Mouse (Mus musculus): ENCODE results near the gene Tgfbr3l.

The Tgfbr3l gene

GRCm38 (mm10) chr8:4247951-4248540 is at the start of gene Tgfbr3l:
Gene Tgfbr3l, plus strand, starts transcription at chr8:4248214.
- no peak for DNase-seq (ENCODE audit: low read depth)

DNA sequence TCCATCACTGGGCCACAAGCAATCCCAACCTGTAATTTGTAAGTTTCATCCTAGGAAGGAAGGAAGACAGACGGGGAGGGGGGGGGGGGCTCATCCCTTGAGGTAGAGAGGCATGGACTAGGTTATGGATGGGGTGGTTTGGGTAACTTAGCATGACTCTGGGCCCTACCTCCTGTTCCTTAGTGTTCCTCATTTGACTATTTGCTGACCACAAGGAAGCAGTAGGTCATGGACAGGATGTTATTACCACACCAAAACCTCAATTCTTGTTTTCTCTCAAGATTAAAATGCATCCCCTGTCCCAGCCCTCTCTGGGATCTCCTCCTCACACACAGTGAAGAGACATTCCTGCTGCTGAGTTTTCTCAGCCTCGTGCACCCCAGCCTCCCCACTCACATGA is 46.7 kb upstream of the Tgfbr3l start:
- DNase-seq (ENCODE audit: low read depth), result no peak

GRCm38 (mm10) chr8:4205246-4206123 is 42.5 kb upstream of the Tgfbr3l start:
- no peak for DNase-seq (ENCODE audit: low read depth)

- no peak for DNase-seq (ENCODE audit: low read depth)
Observed at GRCm38 (mm10) chr8:4206182-4207015, 41.6 kb upstream of the Tgfbr3l start.

GRCm38 (mm10) chr8:4207016-4207350 is 41.0 kb upstream of the Tgfbr3l start:
- no peak for DNase-seq (ENCODE audit: low read depth)

DNA sequence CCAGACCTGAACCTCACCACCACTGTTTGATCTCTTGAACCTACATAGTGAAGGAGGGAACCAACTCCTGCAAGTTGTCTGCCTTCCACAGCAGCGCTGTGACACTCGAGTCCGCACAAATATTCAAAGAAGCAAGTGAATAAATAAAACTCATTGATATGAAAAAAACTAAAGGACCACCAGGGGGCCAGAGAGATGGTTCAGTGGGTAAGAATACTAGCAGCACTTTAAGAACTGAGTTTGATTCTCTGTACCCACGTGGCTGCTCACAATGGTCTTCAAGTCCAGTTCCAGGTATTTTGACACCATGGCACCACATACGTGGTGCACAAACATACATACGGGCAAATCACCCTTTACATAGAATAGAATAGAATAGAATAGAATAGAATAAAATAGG is 36.9 kb upstream of the Tgfbr3l start:
- DNase-seq (ENCODE audit: low read depth), result peak; percentile 53

- DNase-seq (ENCODE audit: low read depth), result peak; percentile 52
Observed at GRCm38 (mm10) chr8:4212809-4213209, 35.2 kb upstream of the Tgfbr3l start.

DNA sequence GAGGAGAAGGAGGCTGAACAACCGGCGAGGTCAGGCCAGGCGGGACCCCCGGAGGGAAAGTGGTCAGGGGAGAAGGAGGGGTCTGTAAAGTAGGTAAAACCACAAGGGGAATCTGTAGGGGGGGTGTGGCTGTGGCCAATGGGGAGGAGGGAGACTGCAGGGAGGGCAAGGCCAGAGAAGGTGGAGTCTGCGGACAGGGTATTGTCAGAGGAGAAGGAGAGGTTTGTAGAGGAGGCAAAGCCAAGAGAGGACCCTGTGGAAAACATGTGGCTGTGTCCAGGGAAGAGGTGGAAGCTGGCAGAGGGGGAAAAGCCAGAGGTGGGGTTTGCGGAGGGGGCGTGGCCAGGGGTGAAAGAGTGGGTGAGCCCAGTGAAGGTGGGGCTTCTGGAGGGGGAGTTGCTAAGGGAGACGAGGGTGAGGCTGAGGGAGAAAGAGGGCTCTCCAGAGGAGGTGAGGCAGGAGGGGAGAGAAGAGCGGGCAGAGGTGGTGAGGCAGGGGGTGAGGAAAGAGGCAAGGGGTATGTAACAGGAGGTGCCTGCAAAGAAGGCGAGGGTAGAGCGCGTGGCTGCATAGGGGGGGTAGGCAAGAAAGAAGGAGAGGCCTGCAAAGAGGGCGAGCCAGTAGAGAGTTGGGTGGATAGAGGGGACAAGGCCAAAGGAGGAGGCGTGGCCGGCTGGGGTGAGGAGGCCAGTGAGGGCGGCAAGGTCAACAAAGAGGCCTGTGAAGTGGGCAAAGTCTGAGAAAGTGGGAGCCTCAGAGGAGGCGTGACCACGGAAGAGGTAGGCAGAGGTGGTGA is 34.6 kb upstream of the Tgfbr3l start:
- DNase-seq (ENCODE audit: low read depth), result peak; percentile 67

- DNase-seq (ENCODE audit: low read depth), result peak; percentile 90
Observed at GRCm38 (mm10) chr8:4214006-4214980, 33.7 kb upstream of the Tgfbr3l start.

DNA sequence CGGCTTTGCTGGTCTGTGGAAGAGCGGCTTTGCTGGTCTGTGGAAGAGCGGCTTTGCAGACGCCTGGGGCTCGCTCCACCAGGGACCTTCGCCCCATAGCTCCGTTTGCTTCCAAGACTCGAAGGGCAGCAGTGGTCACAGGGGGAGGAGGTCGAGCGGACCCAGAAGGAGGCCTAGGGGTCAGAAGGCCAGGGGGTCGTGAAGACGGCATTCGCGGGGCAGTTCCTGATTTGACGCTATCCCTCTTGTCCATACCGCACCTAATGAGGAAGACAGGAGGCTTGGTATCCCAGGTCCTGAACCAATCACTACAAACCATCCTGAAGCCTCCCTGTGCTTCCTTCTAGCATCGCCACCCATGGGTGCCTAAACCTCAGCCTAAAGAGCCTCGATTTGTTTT is 31.7 kb upstream of the Tgfbr3l start:
- DNase-seq (ENCODE audit: low read depth), result peak; percentile 17

DNA sequence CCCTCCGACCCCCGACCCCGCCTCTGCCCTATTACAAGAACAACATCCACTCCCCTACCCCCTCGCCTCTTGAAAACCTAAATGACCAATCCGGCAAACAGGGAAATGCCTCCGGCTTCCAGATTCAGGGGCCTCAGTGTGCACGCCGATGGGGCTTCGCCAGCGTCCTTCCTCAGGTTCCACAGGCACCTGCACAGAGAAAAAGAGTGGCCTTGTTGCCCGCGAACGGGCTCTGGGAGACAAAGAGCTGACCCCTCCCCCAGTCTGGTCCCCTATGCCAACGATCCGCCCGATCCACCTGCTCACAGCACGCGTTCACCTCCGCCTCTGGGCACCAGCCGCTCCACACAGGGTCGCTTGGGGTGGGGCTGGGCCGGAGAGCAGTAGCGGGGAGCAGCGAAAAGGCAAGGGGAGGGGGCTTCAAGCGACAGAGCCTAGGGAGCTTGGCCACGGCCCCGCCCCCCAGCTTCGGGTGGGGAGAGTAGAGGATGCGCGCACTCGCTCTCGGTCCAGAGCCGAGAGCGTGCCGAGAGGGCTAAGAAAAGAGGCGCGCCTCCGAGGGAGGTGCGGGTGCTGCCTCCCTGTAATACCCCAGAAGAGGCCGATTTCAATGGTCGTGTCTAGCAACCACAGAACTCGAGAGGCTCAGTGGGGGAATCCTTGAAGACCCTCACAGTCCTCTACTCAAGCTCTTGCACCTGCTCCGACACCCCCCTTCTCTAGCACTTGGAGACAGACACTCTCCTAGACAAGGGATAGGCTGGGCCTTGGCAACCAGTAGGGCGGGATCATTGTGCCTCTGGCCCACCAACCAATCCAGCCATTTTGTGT is 31.0 kb upstream of the Tgfbr3l start, which contains the start of gene Prr36:
TSS of gene Prr36 (minus strand) at position 669 of the 831 bp plus-strand sequence.
- peak; percentile 37 for DNase-seq (ENCODE audit: low read depth)

GRCm38 (mm10) chr8:4219617-4220016 is 28.4 kb upstream of the Tgfbr3l start:
- DNase-seq (ENCODE audit: low read depth), result no peak

- DNase-seq (ENCODE audit: low read depth), result no peak
Observed at GRCm38 (mm10) chr8:4222059-4222458, 26.0 kb upstream of the Tgfbr3l start.

- no peak for DNase-seq (ENCODE audit: low read depth)
Observed at GRCm38 (mm10) chr8:4226323-4226722, 21.7 kb upstream of the Tgfbr3l start.

DNA sequence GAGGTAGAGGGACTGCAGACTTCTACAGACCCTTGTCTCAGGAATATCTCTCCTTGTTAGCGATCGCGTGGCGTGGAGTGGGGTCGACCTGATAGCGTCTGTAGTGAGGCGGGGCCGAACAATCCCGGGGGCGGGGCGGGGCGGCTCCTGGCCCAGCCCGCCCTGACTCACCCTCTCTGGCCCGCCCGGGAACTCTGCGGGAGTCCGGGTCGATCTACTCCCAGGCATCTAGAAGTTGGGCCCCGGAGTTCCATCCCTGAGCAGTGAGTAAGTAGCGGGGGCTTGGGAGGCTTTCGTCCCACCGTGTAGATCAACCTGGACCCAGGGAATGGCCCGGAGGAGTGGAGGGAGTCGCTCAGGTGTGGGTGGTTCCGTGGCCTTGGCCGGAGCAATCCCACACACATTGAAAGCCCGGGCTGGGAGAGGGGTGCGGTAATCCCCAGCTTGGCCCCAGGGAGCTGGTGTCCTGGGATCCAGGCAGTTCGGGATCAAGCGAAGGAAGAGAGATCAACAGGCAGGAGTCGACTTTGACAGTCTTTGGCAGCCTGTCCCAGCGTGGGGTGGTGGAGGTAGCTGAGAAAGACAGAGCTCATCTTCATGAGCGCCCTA is 21.2 kb upstream of the Tgfbr3l start, which contains the start of gene Lrrc8e:
TSS of gene Lrrc8e (plus strand) at position 89 of the 609 bp plus-strand sequence.
- DNase-seq (ENCODE audit: low read depth), result no peak

DNA sequence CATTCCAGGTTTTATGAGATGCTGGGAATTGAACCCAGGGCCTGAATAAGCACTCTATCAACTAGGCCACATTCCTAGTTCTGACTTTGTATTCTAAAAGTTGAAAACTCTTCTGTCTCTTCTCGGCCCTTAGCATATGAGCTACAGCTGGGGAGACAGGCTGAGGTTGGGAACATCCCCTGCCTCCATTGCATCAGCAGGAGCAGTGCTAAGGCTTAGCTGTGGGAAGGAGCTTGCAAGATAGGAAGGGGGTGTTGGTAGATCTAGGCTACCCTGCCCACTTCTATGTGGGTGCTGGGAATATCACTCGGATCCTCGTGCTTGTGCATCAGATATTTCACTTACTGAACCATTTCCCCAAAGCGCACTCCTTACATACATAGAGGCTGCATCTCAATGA is 20.1 kb upstream of the Tgfbr3l start:
- DNase-seq (ENCODE audit: low read depth), result no peak

DNA sequence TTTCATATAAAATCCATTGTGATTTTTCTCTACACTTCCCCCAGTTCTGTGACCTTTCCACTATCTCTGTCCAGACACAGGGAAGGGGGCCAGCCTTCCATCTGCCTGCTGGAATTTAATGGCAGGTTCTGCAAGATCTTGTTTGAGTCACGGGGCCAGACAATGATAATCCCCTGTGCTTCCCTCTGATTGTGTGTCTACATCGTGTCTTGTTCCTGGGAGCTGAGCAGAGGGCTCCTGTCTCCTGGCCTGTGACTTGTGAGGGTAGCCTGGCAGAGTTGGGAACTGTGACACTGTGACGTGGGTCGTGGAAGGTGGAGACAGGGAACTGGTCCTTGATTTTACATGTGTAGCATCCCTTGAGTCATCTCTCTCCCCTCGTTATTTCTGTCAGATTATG is 18.2 kb upstream of the Tgfbr3l start:
- no peak for DNase-seq (ENCODE audit: low read depth)

DNA sequence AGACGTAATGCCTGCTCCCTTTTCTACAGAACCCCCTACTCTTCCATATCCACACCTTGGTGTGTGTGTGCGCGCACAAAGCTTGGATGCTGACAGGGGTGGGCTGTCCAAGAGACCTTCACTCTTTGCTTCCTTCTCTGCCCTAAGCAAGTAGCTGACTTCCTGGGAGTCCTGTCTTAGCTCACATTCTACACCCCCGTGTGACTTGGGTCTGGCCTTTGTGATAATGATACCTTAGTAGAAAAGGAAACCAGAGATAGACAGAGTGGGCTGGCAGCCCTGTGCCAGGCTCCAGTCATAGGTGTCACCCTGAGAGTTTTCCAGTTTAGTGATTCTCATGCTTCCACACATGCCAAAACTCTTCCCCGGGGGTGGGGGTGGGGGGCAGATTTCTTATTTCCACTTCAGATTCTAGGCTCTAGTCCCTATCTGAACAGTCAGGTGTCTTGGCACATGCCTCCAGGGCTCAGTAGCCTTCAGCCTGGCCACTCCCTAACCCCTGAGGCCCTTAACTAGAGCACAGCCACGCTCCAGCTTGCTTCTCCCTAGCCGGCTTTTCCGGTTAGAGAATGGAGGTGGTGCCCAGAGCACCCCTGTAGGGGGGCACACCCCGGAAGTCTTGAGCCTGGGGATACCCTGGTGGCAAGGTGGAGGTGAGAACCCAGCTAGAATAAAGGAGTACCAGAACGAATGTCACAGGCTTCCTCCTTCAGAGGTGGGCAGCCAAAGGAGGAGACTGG is 17.2 kb upstream of the Tgfbr3l start:
- DNase-seq (ENCODE audit: low read depth), result no peak

Measured in induced T-regulatory cell, adult 2 months (primary cell).